Mouse (Mus musculus) hindbrain, postnatal 0 days (tissue): ENCODE measurements around the gene March11. TPM values are rescaled to one million over a fixed set of nuclear protein-coding genes. Genes with fewer than 3 reads are reported as not detected.
A peak's percentile ranks its signal among the peaks of the same experiment; 100 is the strongest.

Source experiments
- ATAC-seq: fragments of 200-750 bp; cut with Nextera tagmentation; 2 replicates; pipeline ENCODE4 v1.8.0; 2017; ENCODE audit warnings: mild to moderate bottlenecking, moderate TSS enrichment, moderate library complexity
- DNase-seq: peaks from one replicate; pipeline ENCODE4 v3.0.0-alpha.2; 2015; ENCODE audit warnings: low spot score
- H3K27ac ChIP-seq: fragments of 300-500 bp; sonication (generic); 2 replicates; pipeline ENCODE4 v1.5.1; 2014; ENCODE audit warnings: mild to moderate bottlenecking
- H3K27me3 ChIP-seq: fragments of 300-500 bp; sonication (generic); 2 replicates; pipeline ENCODE4 v1.6.1; 2014; ENCODE audit warnings: low read length, mixed read lengths; ENCODE audit not compliant: insufficient read depth
- H3K36me3 ChIP-seq: fragments of 300-500 bp; sonication (generic); 2 replicates; pipeline ENCODE4 v1.6.1; 2014; ENCODE audit warnings: low read length, mixed read lengths; ENCODE audit not compliant: insufficient read depth
- H3K4me1 ChIP-seq: fragments of 300-500 bp; sonication (generic); 2 replicates; pipeline ENCODE4 v1.6.1; 2014; ENCODE audit warnings: antibody characterized with exemption, low read length, mixed read lengths; ENCODE audit not compliant: insufficient read depth
- H3K4me2 ChIP-seq: fragments of 300-500 bp; sonication (generic); 2 replicates; pipeline ENCODE4 v1.6.1; 2014; ENCODE audit warnings: low read depth, mild to moderate bottlenecking, low read length, moderate library complexity, mixed read lengths
- H3K4me3 ChIP-seq: fragments of 300-500 bp; sonication (generic); 2 replicates; pipeline ENCODE4 v1.5.1; 2014; ENCODE audit warnings: low read length
- H3K9ac ChIP-seq: fragments of 300-500 bp; sonication (generic); replicated peaks from 2 replicates; pipeline ENCODE4 v1.6.1; 2014; ENCODE audit warnings: mild to moderate bottlenecking, low read length, moderate library complexity, mixed read lengths
- H3K9me3 ChIP-seq: fragments of 300-500 bp; sonication (generic); 2 replicates; pipeline ENCODE4 v1.6.1; 2016; ENCODE audit warnings: low read length, mixed read lengths
- CTCF ChIP-seq: IDR thresholded peaks from 2 replicates; pipeline ENCODE4 v1.5.1; 2016; ENCODE audit warnings: antibody characterized with exemption, control low read depth, low read depth
- WGBS: fragments of 180-500 bp; shearing (Covaris S2); extraction: QIAGEN DNeasy Blood & Tissue Kit; methylation state at CpG from one replicate; pipeline ENCODE4 v1.1.7; 2014; 5-methylcytosine and 5-hydroxymethylcytosine counted together
- polyA plus RNA-seq: library from polyadenylated mRNA; unstranded; fragments of >200 nt; fragmentation: Nextera tagmentation; extraction: Ambion mirVana; gene quantifications from 2 replicates; pipeline ENCODE4 v1.2.1, GENCODE M21; 2015
- total RNA-seq: library from RNA; depleted of rRNA; stranded (reverse); fragments of >200 nt; gene quantifications from 2 replicates; pipeline ENCODE4 v1.2.3, GENCODE M21; 2014

Gene March11
- total and polyA plus RNA-seq, 2 experiments from 2014 or later = 8.2 to 8.7 TPM

- Histone ChIP-seq H3K36me3 (no peaks in the 10 kb centered on the region), H3K27me3 (no peaks in the 10 kb centered on the region), H3K27ac (no peak overlapping the region), H3K9ac (no peak overlapping the region), H3K4me1 (no peaks in the 10 kb centered on the region), H3K4me2 (no peak overlapping the region), H3K4me3 (no peak overlapping the region), H3K9me3 (no peaks in the 10 kb centered on the region)
- WGBS = 13% methylated on average over 7 of the region's 7 CpGs
- TF ChIP-seq CTCF = no peak
- ATAC-seq (peak; percentile 82), DNase-seq (peak; percentile 48)
Measured at GRCm38 (mm10) chr15:26365344-26365743, 56.5 kb downstream of the March11 start.

DNA sequence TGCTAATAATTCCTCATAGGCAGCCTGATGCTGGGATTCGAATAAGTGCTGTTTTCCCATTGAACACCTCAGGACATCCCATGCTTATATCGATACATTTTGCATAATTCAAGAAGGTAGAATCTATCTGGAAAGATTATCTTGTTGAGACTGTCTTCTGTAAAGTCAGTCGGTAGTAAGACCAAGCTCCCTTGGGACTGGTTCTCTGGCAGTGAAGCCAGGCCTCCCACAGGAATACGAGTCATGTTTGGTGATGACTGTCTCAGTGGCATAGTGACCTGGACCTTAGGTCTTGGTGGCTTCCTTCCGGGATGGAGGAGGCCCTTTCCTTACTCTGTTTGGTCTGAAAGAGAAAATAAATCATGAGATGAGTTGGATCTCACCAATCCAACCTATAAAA lies 57.7 kb downstream of the March11 start:
- H3K9me3 ChIP-seq = no peaks in the 10 kb centered on the region
- WGBS = 85% methylated on average over 5 of the region's 5 CpGs
- DNase-seq (no peak), ATAC-seq (no peak)
- H3K4me3 ChIP-seq = no peak overlapping the region
- H3K27me3 ChIP-seq = no peaks in the 10 kb centered on the region
- H3K4me2 ChIP-seq = no peak overlapping the region
- no peak overlapping the region for H3K27ac ChIP-seq
- no peaks in the 10 kb centered on the region for H3K4me1 ChIP-seq
- H3K36me3 ChIP-seq = no peaks in the 10 kb centered on the region
- TF ChIP-seq CTCF = no peak
- H3K9ac ChIP-seq = no peak overlapping the region

- Histone ChIP-seq H3K9ac (no peak overlapping the region), H3K27ac (no peak overlapping the region), H3K4me3 (no peak overlapping the region), H3K9me3 (no peaks in the 10 kb centered on the region), H3K27me3 (no peaks in the 10 kb centered on the region), H3K36me3 (no peaks in the 10 kb centered on the region), H3K4me1 (no peaks in the 10 kb centered on the region), H3K4me2 (no peak overlapping the region)
- 44% methylated on average over 5 of the region's 5 CpGs for WGBS
- TF ChIP-seq CTCF = no peak
- ATAC-seq (peak; percentile 62; the same call in 1 of the 2 replicates), DNase-seq (peak; percentile 54)
Measured at GRCm38 (mm10) chr15:26373759-26374158, 64.9 kb downstream of the March11 start.

DNA sequence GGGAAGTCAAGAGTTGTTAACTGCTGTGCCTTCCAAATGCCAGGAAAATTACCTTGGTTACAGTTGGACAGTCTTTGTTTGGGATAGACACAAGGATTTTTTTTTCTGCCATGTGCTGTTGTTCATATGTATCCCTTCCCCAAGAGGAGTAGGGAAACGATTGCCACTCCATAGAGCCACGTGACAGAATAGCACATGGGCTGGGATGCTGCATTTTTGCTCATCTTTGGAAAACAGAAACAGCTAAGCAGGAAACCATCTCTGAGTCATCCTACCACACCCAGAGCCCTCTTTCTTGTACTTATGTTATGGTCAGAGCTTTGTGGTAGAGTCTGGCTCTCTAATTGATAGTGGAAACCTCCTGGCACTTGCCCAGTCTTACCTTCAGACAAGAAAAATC lies 65.4 kb downstream of the March11 start:
- Histone ChIP-seq H3K9ac (no peak overlapping the region), H3K4me3 (no peak overlapping the region), H3K9me3 (no peaks in the 10 kb centered on the region), H3K4me2 (no peak overlapping the region), H3K27ac (no peak overlapping the region), H3K4me1 (no peaks in the 10 kb centered on the region), H3K27me3 (no peaks in the 10 kb centered on the region), H3K36me3 (no peaks in the 10 kb centered on the region)
- 45% methylated on average over 2 of the region's 2 CpGs for WGBS
- DNase-seq (no peak), ATAC-seq (peak; percentile 53; the same call in 1 of the 2 replicates)
- no peak for TF ChIP-seq CTCF

DNA sequence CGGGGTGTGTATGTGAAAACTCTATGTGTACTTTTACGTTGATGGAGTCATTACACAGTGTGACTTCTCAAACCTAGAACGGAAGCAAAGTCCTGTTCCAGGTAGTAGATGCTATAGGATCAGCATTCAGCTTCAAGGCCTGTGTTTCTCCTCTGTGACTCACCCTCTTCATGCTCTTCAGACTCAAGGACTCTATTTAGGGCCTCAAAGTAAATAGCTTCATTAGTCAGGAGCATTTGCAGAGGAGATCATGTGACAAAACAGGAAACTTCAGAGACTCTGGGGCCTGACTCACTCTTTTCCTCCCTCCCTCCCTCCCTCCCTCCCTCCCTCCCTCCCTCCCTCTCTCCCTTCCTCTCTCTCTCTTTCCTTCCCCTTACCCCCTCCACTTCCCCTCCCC lies 66.1 kb downstream of the March11 start:
- 97% methylated on average over 3 of the region's 3 CpGs for WGBS

GRCm38 (mm10) chr15:26377355-26377754 lies 68.5 kb downstream of the March11 start:
- WGBS = 58% methylated on average over 2 of the region's 2 CpGs

More for the DNA sequence above, 66.1 kb downstream of the March11 start:
- Histone ChIP-seq H3K27ac (no peak overlapping the region), H3K4me1 (no peaks in the 10 kb centered on the region), H3K9ac (no peak overlapping the region), H3K27me3 (no peaks in the 10 kb centered on the region), H3K4me3 (no peak overlapping the region), H3K36me3 (no peaks in the 10 kb centered on the region), H3K4me2 (no peak overlapping the region), H3K9me3 (no peaks in the 10 kb centered on the region)
- no peak for TF ChIP-seq CTCF
- DNase-seq (no peak), ATAC-seq (no peak)

DNA sequence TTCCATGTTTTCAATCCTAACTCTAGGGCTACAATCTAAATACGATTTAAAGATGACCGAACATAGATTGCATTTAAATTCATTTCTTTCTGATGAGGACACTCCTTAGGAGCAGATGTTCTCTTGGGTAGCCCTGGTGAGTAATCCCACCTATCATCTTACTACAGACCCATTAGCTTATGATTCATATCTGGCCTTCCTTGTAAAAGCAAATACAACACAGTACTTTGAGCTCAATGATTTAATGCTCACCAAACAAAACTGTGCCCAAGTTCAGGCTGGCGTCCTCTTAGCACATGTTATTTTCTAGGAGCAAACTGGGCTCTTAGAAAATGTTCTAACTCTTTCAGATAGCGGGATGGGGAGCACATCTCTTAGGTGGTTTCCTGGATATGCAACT lies 70.0 kb downstream of the March11 start:
- no peaks in the 10 kb centered on the region for H3K27me3 ChIP-seq
- no peak overlapping the region for H3K9ac ChIP-seq
- no peaks in the 10 kb centered on the region for H3K9me3 ChIP-seq
- DNase-seq (no peak), ATAC-seq (no peak)
- H3K27ac ChIP-seq = no peak overlapping the region
- no peak for TF ChIP-seq CTCF
- H3K4me2 ChIP-seq = no peak overlapping the region
- no peaks in the 10 kb centered on the region for H3K4me1 ChIP-seq
- H3K36me3 ChIP-seq = no peaks in the 10 kb centered on the region
- WGBS = 83% methylated on average over 4 of the region's 4 CpGs
- H3K4me3 ChIP-seq = no peak overlapping the region

More at GRCm38 (mm10) chr15:26377355-26377754, 68.5 kb downstream of the March11 start:
- ATAC-seq (no peak), DNase-seq (no peak)
- no peak overlapping the region for H3K4me2 ChIP-seq
- H3K4me1 ChIP-seq = no peaks in the 10 kb centered on the region
- TF ChIP-seq CTCF = no peak
- no peak overlapping the region for H3K27ac ChIP-seq
- H3K9me3 ChIP-seq = no peaks in the 10 kb centered on the region
- H3K36me3 ChIP-seq = no peaks in the 10 kb centered on the region
- H3K27me3 ChIP-seq = no peaks in the 10 kb centered on the region
- H3K4me3 ChIP-seq = no peak overlapping the region
- no peak overlapping the region for H3K9ac ChIP-seq
